Mouse (Mus musculus) heart, adult 18-20 months (tissue): Measurements from ENCODE around the gene Cfap161. TPM values are rescaled to one million over a fixed set of nuclear protein-coding genes. Genes with fewer than 3 reads are reported as not detected.
A peak's percentile ranks its signal among the peaks of the same experiment; 100 is the strongest.

ENCODE experiments used
- DNase-seq, 2 experiments: peaks; one replicate each; pipeline ENCODE4 v3.0.0; 2021 to 2022; ENCODE audit warnings: mixed read lengths in 1 of 2
- long read RNA-seq, 2 experiments: library from polyadenylated mRNA; stranded (forward); transcript quantifications; one replicate each; pipeline ENCODE4 v2.0.0; 2021
- total RNA-seq, 2 experiments: library from RNA; stranded (reverse); gene quantifications; 2 replicates each; pipeline ENCODE4 v1.2.3; 2021

Gene Cfap161
- not detected for total RNA-seq
- long read RNA-seq, experiment 1 = 0 reads
- long read RNA-seq, experiment 2 = 0 reads

- no peak for DNase-seq
Observed at GRCm38 (mm10) chr7:83794705-83795104, at the start of gene Cfap161. Gene Cfap161, minus strand, starts transcription at chr7:83794880.

- DNase-seq = peak; percentile 14
Observed at GRCm38 (mm10) chr7:83842486-83843259, 48.0 kb upstream of the Cfap161 start.

GRCm38 (mm10) chr7:83840076-83840475 lies 45.4 kb upstream of the Cfap161 start:
- no peak for DNase-seq

GRCm38 (mm10) chr7:83838525-83839224 lies 44.0 kb upstream of the Cfap161 start:
- no peak for DNase-seq

- no peak for DNase-seq
Observed at GRCm38 (mm10) chr7:83829355-83829754, 34.7 kb upstream of the Cfap161 start.

- no peak for DNase-seq
Observed at GRCm38 (mm10) chr7:83827402-83828076, 32.9 kb upstream of the Cfap161 start.

GRCm38 (mm10) chr7:83826808-83827207 lies 32.1 kb upstream of the Cfap161 start:
- no peak for DNase-seq

GRCm38 (mm10) chr7:83821951-83822350 lies 27.3 kb upstream of the Cfap161 start:
- DNase-seq = no peak

- DNase-seq = no peak
Observed at GRCm38 (mm10) chr7:83816886-83817285, 22.2 kb upstream of the Cfap161 start.

GRCm38 (mm10) chr7:83815646-83816045 lies 21.0 kb upstream of the Cfap161 start:
- no peak for DNase-seq

- peak; percentile 65 to 70 for DNase-seq
Observed at GRCm38 (mm10) chr7:83813993-83814392, 19.3 kb upstream of the Cfap161 start.

GRCm38 (mm10) chr7:83813465-83813864 lies 18.8 kb upstream of the Cfap161 start:
- DNase-seq = no peak

- DNase-seq = no peak
Observed at GRCm38 (mm10) chr7:83813016-83813415, 18.3 kb upstream of the Cfap161 start.

- no peak for DNase-seq
Observed at GRCm38 (mm10) chr7:83812581-83812980, 17.9 kb upstream of the Cfap161 start.

GRCm38 (mm10) chr7:83811916-83812315 lies 17.2 kb upstream of the Cfap161 start:
- peak in 1 of 2 experiments; percentile 9 for DNase-seq

- no peak for DNase-seq
Observed at GRCm38 (mm10) chr7:83811461-83811860, 16.8 kb upstream of the Cfap161 start.

GRCm38 (mm10) chr7:83810141-83811100 lies 15.7 kb upstream of the Cfap161 start:
- peak; percentile 71 to 87 for DNase-seq

GRCm38 (mm10) chr7:83809715-83810114 lies 15.0 kb upstream of the Cfap161 start:
- peak; percentile 29 to 41 for DNase-seq

- peak; percentile 63 to 87 for DNase-seq
Observed at GRCm38 (mm10) chr7:83809060-83809459, 14.4 kb upstream of the Cfap161 start.

- no peak for DNase-seq
Observed at GRCm38 (mm10) chr7:83806934-83807333, 12.3 kb upstream of the Cfap161 start.

- DNase-seq = no peak
Observed at GRCm38 (mm10) chr7:83803777-83804176, 9.1 kb upstream of the Cfap161 start.

- DNase-seq = peak; percentile 55 to 66
Observed at GRCm38 (mm10) chr7:83802509-83802908, 7.8 kb upstream of the Cfap161 start.
